Mouse (Mus musculus) thymus, postnatal 36 days (tissue): ENCODE data around the gene Syn3.

Source experiments
- DNase-seq, 2 experiments: peaks; one replicate each; pipeline ENCODE4 v3.0.0; 2022; ENCODE audit warnings: mixed read lengths in 2 of 2

The Syn3 gene

GRCm38 (mm10) chr10:86302761-86303494 is 195.8 kb downstream of the Syn3 start:
- peak; percentile 12 to 14 for DNase-seq

DNA sequence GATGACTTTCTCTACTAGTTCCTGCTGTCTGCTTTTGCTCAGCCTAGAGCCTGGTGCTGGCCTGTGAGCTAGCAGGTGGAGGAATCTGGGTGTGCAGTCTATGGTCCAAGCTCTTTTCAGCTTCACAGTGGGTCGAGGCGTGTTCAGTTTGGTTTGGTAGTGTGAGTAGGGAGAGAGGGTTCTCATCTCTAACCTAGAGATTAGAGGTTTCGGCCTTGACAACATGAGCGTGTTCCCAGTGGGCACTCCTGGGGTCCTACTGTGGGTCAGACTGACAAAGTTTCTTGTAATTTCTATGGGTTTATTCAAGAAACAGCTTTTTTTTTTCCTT is 196.4 kb downstream of the Syn3 start:
- DNase-seq, result no peak

- DNase-seq, result no peak
Measured at GRCm38 (mm10) chr10:86301593-86302317, 196.9 kb downstream of the Syn3 start.

DNA sequence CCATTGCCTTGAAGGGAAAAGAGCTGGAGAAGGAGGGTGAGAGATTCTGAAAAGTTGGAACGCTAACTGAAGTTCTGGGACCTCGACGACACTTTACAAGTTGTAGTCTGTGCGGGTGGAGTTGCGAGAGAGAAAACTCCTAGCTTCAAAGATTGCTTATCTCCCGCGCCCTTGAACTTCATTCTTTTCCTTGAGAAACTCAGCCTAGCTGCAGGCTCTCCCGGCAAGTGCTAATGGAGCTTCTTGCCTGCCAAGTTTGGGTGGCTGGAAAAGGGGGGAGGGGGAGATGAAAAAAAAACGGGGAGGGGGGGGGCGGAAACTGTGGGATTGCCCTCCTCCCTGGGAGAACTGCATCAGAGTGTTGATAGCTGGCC is 197.6 kb downstream of the Syn3 start:
- no peak for DNase-seq

- DNase-seq, result peak in 1 of 2 experiments; percentile 17
Measured at GRCm38 (mm10) chr10:86300293-86301116, 198.2 kb downstream of the Syn3 start, which contains the start of gene Timp3. Gene Timp3 (plus strand): TSS chr10:86300372.

GRCm38 (mm10) chr10:86299795-86300194 is 198.9 kb downstream of the Syn3 start:
- DNase-seq, result no peak

DNA sequence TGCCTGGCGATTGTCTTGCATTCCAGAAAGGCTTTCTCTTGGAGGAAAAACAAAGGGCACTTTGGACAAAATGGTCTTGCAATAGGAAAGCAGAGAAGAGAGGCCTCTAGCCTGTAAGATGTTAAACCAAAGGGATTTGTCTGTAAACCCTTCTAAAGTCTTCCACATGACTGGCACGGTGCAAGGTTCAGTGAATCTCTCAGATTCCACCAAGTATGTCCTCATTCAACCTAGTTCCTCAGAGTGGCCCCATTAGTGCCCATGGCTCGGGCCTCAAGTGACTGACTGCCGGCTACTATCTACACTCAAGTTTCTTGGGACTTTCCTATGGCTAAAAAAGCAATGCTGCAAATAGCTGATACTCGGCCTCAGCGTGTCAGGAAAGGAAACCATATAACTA is 200.4 kb downstream of the Syn3 start:
- DNase-seq, result no peak

DNA sequence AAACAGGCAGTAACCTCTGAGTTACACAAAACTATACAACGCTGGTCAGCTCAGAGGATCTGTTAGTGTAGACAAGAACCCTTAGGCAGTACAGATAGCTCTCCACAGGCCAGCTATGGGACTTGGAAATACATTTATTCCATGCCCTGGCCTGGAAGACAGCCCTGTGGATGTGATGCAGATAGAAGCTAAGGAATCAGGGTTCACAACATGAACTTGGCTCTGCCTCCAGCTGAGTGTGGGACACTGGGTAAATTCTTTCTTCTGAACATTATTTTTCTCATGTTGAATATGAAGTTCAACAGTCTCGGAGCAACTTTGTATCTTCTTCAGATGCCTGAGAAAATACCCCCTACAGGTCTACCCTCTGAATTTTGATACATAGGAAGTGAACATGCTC is 201.4 kb downstream of the Syn3 start:
- no peak for DNase-seq

- peak; percentile 45 to 47 for DNase-seq
Measured at GRCm38 (mm10) chr10:86296111-86296510, 202.6 kb downstream of the Syn3 start.

- no peak for DNase-seq
Measured at GRCm38 (mm10) chr10:86295454-86296098, 203.1 kb downstream of the Syn3 start.

DNA sequence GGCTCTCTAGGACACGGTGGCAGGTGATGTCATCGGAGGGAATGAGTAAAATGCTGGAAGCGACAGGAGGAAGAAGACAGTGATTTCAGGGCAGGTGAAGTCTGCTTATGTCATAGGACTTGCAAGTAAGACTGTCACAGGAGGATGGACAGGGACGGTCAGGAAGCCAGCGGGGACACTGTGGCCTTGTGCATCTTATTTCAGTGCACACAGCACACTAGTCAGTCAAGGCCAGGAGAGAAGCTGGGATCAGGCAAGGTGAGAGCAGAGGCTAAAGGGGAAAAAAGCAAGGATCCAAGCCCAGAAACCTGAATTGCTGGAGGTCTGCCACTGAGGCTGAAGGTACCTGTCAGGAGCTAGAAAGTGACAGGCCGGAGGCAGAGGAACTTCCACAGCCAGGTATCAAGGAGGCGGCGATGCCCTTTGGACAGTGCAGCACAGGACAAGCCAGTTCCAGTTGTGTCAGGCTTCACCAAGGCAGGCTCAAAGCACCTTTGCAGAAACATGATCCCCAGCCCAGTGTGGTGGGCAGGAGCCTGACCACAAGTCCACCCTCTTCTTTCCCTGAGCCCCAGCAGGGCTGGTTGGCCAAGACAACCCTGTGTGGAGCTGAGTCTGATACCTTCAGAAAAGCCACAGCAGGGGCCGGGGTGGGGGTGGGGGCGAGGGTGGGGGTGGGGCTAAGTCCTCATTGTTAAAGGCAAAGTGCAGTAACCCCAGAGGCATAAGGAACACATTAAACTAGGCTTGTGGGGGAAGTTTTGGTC is 203.9 kb downstream of the Syn3 start:
- no peak for DNase-seq

- DNase-seq, result no peak
Measured at GRCm38 (mm10) chr10:86293880-86294279, 204.8 kb downstream of the Syn3 start.

DNA sequence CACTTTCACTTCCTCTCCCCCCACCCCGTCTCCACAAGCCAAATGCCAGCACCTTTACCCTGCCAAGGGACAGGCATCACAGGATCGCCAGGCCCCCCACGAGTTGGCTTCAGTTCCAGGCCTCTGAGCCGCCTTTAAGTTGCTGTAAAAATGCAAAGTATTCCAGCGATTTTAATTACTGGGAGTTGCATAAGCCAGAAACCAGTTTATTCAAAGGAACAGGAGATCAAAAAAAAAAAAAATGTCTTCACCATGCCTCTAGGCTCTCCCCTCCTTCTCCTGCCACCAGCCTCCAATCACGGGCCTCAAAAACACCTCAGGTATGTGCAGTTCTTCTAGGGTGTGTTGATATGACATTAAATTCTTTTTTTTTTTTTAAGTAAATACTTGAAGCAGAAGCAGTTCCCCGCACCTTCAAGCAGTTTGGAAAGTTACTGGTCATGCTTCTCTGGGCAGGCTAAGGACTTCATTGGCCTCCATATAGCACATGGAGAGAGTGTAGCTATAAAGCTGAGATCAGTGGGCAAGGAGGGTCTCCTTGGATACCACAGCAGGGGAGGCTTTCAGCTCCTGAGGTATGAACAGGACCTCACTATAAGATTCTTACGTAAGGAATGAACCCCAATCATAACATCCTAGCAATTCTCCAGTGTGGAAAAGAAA is 208.5 kb downstream of the Syn3 start:
- no peak for DNase-seq

DNA sequence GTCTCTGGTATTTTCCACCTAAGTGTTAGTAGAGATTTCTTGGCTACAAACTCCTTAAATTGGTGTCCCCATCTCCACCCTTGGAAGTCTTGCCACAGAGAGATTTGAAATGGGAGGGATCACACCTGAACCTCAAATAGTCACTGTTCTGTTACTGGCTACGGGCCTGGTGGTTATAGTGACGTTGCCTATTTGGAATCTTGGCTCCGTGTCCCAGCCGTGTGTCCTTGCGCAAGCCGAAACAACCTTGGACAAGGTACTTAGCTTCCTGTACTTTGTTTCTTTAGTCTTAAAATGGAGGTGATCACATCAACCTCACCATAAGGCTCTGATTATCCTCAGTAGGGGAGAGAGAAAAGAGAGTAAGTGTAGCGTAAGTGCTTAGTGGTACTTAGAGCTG is 212.2 kb downstream of the Syn3 start:
- no peak for DNase-seq

GRCm38 (mm10) chr10:86281238-86281637 is 217.5 kb downstream of the Syn3 start:
- DNase-seq, result no peak

DNA sequence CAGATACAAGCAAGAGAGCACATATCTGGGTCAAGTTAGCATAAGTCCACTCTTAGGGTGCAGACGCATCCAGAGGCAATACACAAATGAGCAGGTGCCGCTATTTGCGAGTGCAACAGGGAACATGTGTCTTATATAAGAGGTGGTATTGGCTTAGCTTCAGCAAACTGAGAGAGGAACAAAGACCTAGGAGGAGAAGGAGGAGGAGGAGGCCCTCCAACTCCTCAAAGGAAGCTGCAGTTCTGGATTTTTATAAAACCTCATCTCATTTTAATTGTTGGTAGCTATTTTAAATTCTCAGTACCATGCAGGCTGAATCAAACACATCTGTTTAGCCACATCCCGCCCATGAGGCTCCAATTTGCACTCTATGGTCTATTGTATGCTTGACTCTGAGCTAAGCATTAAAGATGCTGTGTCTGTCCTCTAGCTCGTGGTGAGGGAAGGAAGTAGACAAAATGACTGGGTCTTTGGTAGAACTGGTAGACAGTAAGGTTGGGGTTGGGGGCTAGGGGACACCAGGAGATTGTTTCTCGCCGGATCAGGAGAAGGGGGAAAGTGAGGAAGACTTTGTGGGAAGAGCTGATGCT is 219.0 kb downstream of the Syn3 start:
- no peak for DNase-seq

GRCm38 (mm10) chr10:86278481-86278880 is 220.2 kb downstream of the Syn3 start:
- DNase-seq, result no peak

GRCm38 (mm10) chr10:86277327-86277726 is 221.4 kb downstream of the Syn3 start:
- DNase-seq, result no peak

DNA sequence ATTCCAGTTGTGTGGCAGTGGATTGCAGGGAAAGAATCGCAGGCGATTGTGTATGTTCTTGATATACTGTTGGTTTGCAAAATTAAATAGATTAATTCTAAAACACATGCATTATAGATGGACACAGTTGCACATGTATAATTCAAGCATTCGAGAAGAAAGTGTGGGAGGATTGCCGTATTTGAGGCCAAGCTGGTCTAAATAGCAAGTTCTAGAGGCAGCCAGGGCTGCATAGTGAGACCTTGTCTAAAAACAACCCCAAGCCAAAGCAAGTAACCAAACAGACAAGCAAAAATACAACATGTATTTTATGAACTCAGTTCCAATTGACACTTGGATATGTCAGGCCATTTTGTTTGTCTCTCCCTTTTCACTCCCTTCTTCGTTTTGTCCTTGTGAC is 223.1 kb downstream of the Syn3 start:
- DNase-seq, result no peak

DNA sequence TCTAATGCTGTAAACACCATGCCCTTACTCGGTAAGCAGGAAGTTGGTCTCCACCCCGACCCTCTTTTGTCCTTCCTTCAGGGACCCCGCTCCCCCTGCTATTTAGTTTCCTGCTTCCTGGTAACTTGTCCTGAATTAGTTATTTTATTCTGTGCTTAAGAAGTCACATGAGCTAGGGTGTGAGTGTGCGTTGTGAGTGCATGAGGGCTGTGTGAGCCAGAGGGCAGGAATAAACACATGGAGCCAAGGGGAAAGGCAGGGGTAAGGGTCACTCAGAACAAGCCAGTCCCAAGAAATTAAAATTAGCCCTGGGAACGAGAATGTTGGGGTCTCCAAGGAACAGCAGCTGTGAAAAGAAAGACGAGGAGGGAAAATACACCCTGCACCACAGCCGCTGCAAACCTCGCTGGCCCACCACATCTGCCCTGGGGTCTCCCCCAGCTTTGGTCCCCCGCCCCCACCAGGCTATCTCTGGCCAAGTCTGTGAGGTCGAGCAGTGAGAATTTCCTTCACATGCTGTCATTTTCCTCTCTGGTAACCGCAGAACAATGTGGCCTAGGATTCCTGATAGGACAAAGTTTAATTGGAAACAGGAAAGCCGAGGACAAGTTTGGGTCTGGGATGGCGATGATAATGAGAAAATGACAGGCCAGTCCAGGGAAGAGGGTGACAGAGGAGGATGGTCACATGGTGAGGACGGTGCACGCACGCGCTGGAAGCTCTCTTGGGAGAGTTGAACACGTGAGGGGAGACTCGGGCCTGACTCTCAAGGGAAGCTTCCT is 225.1 kb downstream of the Syn3 start:
- no peak for DNase-seq

DNA sequence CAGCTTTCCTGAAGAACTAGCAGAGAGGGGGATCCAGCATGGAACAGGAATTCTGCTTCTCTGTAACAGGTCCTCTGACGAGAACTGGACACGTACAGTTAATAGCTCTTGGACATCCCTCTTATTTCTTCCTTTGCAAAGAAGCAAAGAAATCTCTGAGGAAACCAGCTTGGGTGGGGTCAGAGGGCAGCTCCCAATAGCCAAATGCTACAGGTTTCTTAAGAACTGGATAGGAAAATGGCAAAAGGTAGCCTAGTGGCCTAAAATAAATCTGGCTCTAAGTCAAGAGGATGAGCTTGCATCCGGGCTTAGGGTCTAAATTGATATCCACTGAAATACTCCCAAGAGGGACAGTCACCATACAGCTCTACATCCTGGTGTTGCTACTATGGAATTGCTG is 225.9 kb downstream of the Syn3 start:
- no peak for DNase-seq
